Mouse (Mus musculus): ENCODE measurements at regions not wholly inside any gene's neighbourhood (a gene's known extent, or its start where the extent isn't known, plus 50 kb on each side); places are given as distances from the start of the nearest gene placed in this dataset.

- ATAC-seq (replicated peaks; ENCODE audit: low read depth, poor library complexity, severe bottlenecking), result no peak
These were observed 338.0 kb upstream of the Mgmt start for GRCm38 (mm10) chr7:136556436-136556835.

GRCm38 (mm10) chr7:136559536-136559935, 334.9 kb upstream of the Mgmt start:
- no peak for ATAC-seq (replicated peaks; ENCODE audit: low read depth, poor library complexity, severe bottlenecking)

GRCm38 (mm10) chr7:136570911-136571310, 323.5 kb upstream of the Mgmt start:
- ATAC-seq (replicated peaks; ENCODE audit: low read depth, poor library complexity, severe bottlenecking), result no peak

GRCm38 (mm10) chr7:136581896-136582295, 312.5 kb upstream of the Mgmt start:
- ATAC-seq (replicated peaks; ENCODE audit: low read depth, poor library complexity, severe bottlenecking), result peak; percentile 76

GRCm38 (mm10) chr7:136584361-136584760, 310.1 kb upstream of the Mgmt start:
- no peak for ATAC-seq (replicated peaks; ENCODE audit: low read depth, poor library complexity, severe bottlenecking)

GRCm38 (mm10) chr7:136588491-136588890, 305.9 kb upstream of the Mgmt start:
- no peak for ATAC-seq (replicated peaks; ENCODE audit: low read depth, poor library complexity, severe bottlenecking)

GRCm38 (mm10) chr7:136590947-136591346, 303.5 kb upstream of the Mgmt start:
- ATAC-seq (replicated peaks; ENCODE audit: low read depth, poor library complexity, severe bottlenecking), result no peak

- ATAC-seq (replicated peaks; ENCODE audit: low read depth, poor library complexity, severe bottlenecking), result no peak
These were observed 286.9 kb upstream of the Mgmt start for GRCm38 (mm10) chr7:136607278-136608120.

GRCm38 (mm10) chr7:136613496-136613895, 280.9 kb upstream of the Mgmt start:
- no peak for ATAC-seq (replicated peaks; ENCODE audit: low read depth, poor library complexity, severe bottlenecking)

- no peak for ATAC-seq (replicated peaks; ENCODE audit: low read depth, poor library complexity, severe bottlenecking)
These were observed 269.9 kb upstream of the Mgmt start for GRCm38 (mm10) chr7:136624496-136624895.

GRCm38 (mm10) chr7:136631089-136631488, 263.3 kb upstream of the Mgmt start:
- ATAC-seq (replicated peaks; ENCODE audit: low read depth, poor library complexity, severe bottlenecking), result no peak

GRCm38 (mm10) chr7:136640160-136640559, 254.3 kb upstream of the Mgmt start:
- no peak for ATAC-seq (replicated peaks; ENCODE audit: low read depth, poor library complexity, severe bottlenecking)

GRCm38 (mm10) chr7:136640771-136641170, 253.6 kb upstream of the Mgmt start:
- ATAC-seq (replicated peaks; ENCODE audit: low read depth, poor library complexity, severe bottlenecking), result no peak

GRCm38 (mm10) chr7:136649796-136650195, 244.6 kb upstream of the Mgmt start:
- no peak for ATAC-seq (replicated peaks; ENCODE audit: low read depth, poor library complexity, severe bottlenecking)

GRCm38 (mm10) chr7:136659930-136660329, 234.5 kb upstream of the Mgmt start:
- no peak for ATAC-seq (replicated peaks; ENCODE audit: low read depth, poor library complexity, severe bottlenecking)

- no peak for ATAC-seq (replicated peaks; ENCODE audit: low read depth, poor library complexity, severe bottlenecking)
These were observed 234.0 kb upstream of the Mgmt start for GRCm38 (mm10) chr7:136660401-136660800.

- no peak for ATAC-seq (replicated peaks; ENCODE audit: low read depth, poor library complexity, severe bottlenecking)
These were observed 229.9 kb upstream of the Mgmt start for GRCm38 (mm10) chr7:136664424-136665082.

- no peak for ATAC-seq (replicated peaks; ENCODE audit: low read depth, poor library complexity, severe bottlenecking)
These were observed 228.5 kb upstream of the Mgmt start for GRCm38 (mm10) chr7:136665901-136666300.

- ATAC-seq (replicated peaks; ENCODE audit: low read depth, poor library complexity, severe bottlenecking), result no peak
These were observed 227.7 kb upstream of the Mgmt start for GRCm38 (mm10) chr7:136666707-136667106.

GRCm38 (mm10) chr7:136670675-136671074, 223.7 kb upstream of the Mgmt start:
- ATAC-seq (replicated peaks; ENCODE audit: low read depth, poor library complexity, severe bottlenecking), result no peak

- ATAC-seq (replicated peaks; ENCODE audit: low read depth, poor library complexity, severe bottlenecking), result no peak
These were observed 220.3 kb upstream of the Mgmt start for GRCm38 (mm10) chr7:136674159-136674558.

- ATAC-seq (replicated peaks; ENCODE audit: low read depth, poor library complexity, severe bottlenecking), result no peak
These were observed 219.4 kb upstream of the Mgmt start for GRCm38 (mm10) chr7:136675041-136675440.
